Mouse (Mus musculus) cerebellum, adult 9-10 months (tissue): ENCODE data around the gene Ninl.

Source experiments
- DNase-seq: peaks from one replicate; pipeline ENCODE4 v3.0.0; 2022

The Ninl gene

DNA sequence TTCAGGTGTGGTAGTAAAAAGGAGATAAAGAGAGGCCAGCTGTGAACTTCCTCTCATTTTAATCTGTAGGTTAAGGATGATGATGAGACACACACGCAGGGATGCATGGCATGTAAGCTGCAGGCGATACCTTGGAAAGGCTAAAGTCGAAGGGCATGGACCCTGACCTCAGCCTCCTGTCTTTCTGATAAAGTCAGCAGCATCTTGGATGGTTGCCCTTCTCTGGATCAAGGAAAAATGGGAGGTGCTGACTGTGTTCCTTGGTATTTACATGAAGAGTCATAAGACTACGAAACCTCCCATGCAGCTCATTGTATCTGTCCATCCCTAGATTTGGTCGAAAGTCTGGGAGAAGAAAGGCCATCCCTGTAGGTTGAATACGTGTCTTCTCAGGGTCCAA, 138.8 kb downstream of the Ninl start:
- DNase-seq = no peak

DNA sequence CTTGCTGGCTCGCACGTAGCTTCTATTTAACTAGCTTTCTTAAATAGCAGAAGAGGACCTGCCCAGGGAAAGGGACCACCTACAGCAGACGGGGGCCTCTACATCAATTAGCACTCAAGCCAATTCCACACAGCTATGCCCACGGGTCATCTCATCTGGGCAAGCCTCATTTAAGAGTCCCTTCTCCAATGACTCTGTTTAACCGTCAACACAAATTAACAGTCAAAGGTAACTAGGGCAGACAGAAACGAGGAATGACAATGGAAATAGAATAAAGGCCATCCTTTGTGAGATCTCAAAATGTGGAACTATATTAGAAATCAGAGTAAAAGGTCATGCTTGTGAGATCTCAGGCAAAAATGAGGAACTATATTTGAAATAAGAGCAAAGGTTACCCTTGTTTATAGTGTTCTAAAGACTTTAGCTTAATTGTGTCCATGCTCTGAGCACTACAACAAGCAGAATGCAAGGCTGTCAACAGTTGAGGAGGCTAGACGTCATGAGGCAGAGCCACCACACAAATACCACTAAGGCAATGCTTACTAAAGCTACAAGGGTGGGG, 143.4 kb downstream of the Ninl start:
- no peak for DNase-seq

DNA sequence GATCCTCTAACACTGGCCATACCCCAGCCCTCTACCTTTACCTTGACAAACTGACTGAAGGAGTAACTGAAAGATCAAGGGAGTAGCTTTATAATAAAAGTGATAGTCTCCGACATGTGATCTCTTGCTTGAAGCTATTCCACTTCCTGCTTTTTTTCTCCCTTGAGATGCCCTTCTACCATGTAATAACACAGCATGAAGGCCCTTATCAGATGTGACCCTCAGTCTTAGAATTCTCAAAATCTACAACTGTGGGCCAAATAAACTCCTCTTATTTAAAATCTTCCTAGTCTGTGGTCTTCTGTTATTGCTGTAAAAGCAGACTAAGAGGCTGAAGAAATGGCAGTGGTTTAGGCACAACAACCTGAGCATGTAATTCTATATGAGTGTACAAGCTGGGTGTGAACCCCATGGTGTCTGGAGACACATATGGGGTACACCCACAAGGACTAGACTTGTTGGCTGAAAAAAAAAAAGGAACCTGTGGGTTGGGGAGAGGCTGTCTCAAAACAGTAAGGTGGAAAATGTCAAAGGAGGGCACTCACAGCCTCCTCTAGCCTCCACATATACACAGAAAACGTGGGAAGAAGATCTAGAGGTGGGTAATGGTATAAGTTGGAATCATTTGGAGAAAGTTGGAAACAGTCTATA, 144.4 kb downstream of the Ninl start:
- no peak for DNase-seq

DNA sequence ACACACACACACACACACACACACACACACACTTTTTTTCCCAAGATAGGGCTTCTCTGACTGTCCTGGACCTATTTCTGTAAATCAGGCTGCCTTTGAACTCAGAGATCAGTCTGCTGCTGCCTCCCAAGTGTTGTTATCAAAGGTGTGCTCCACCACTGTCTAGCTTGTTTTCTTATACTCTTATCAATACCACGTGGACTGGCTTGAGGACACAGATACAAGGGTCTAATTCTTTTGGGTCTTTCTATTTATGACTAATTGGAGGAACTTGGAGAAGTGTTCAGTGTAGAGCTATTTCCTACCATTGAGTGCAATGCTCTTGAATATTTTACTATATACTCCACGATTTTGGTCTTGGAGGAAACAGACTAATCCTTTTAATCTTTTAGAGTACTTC, 151.8 kb downstream of the Ninl start:
- DNase-seq = no peak

DNA sequence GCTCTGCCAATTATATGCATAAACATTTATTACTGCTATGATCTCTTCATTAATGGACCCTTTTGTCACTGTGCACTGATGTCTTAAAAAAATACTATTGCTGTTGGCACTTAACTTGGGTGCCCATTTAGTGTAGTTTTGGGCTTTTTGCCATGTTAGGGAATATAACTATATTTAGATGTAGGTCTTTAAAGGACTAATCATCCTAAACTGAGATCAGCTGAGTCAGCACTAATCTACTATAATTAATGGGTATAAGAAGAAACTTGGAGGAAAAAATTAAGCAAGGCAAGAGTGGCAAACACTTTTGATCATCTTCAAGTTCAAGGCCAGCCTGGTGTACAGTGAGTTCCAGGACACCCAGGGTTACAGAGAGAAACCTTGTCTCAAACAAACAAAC, 152.9 kb downstream of the Ninl start:
- DNase-seq = no peak

DNA sequence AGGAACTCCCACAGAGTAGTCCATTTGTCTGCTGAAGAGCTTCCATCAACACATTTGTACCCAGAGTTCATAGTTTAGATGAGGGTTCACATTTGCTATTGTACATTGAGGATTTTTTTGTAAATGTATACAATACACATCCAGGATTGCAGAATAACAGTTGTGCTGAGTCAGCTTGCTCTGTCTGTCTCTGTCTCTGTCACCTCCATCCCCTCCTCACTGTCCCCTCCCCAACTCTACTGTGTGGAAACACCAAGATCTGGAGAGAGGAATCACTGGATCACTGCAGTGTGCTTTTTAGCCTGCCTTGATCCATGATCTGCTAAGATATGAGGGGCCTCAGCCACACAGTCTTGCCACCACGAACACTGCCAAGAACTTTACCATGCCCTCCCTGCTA, 153.4 kb downstream of the Ninl start:
- no peak for DNase-seq

DNA sequence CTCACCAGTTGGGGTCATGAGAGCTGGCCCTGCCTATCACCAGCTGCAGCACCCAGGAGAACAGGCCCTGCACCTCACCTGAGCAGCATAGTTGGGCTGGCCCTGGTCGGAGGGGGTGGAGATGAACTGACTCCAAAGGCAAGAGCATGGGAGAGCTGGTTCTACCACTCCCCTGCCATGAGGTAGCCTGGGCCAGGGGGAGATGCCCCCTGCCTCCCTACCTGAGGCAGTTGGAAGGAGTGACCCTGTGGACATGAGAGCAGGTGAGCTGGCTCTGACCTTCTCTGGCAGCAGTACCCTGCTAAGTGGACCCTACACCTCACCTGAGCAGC, 154.4 kb downstream of the Ninl start:
- DNase-seq = no peak
